Mouse (Mus musculus) left cerebral cortex, postnatal 25 days (tissue): Measurements from ENCODE around the gene Sgca. TPM values are rescaled to one million over a fixed set of nuclear protein-coding genes. Genes with fewer than 3 reads are reported as not detected.
A peak's percentile ranks its signal among the peaks of the same experiment; 100 is the strongest.

Experiments
- DNase-seq, 2 experiments: peaks; one replicate each; pipeline ENCODE4 v3.0.0; 2022; ENCODE audit warnings: low spot score in 2 of 2, mixed read lengths in 1 of 2
- intact Hi-C: fragments of 180-260 bp; cut with DNase I; formaldehyde crosslinking; loops from one replicate; pipeline ENCODE4 v1.15.1; 2025
- total RNA-seq, 2 experiments: library from RNA; stranded (reverse); gene quantifications; 2 replicates each; pipeline ENCODE4 v1.2.3; 2021

The Sgca gene
- total RNA-seq, 2 experiments from 2014 or later, result 0.46 TPM; not detected in 1

DNA sequence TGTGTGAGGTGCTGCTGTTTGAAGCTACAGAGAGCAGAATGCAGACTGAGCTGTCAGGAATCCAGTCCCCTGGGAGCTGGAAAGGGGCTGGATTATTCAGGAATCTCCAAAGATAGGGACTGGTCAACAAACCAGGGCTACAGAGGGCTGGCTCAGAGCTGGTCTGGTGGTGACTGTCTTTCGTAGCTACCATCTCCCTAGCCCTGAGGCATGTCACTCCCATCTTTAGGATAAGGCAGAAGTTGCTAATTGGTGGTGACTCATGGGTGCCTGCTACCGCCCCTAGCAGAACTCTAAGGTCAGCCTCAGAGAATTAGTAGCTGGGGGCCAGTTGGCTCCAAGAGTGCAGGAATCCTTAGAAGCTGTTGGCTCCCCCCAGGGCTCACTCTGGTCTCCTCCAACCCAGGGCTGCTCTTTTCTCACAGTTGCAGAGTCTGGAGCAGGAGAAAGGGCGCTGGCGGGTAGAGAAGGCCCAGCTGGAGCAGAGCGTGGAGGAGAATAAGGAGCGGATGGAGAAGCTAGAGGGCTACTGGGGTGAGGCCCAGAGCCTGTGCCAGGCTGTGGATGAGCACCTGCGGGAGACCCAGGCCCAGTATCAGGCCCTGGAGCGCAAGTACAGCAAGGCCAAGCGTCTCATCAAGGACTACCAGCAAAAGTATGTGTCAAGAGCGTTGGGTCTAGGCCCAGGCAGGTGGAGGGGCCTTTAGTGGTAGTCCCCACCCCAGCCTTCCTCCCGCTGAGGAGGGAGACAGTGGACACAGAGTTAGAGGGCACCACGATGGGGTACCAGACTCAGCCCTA is 28.2 kb upstream of the Sgca start:
- intact Hi-C loops, result no loop called here

DNA sequence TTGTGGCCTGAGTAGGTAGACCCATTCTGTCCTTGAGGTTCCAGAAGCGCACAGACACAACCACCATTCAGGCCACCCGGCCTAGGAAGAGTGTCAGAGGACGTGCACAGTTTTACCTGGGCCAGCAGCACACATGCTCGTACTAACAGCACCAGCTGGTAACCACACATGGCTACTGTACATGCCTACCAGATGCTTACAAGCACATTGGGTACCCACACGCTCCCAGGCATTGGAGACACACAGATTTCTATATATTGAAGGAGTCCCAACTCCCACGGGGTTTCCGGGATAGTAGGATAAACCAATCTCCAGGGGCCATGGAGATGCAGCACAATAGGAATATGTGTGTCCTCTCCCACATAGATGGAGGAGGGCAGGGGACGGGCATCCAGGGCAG is 26.6 kb upstream of the Sgca start:
- DNase-seq, result peak in 1 of 2 experiments; percentile 62
- intact Hi-C loops, result no loop called here

More for the DNA sequence above, 28.2 kb upstream of the Sgca start:
- no peak for DNase-seq

DNA sequence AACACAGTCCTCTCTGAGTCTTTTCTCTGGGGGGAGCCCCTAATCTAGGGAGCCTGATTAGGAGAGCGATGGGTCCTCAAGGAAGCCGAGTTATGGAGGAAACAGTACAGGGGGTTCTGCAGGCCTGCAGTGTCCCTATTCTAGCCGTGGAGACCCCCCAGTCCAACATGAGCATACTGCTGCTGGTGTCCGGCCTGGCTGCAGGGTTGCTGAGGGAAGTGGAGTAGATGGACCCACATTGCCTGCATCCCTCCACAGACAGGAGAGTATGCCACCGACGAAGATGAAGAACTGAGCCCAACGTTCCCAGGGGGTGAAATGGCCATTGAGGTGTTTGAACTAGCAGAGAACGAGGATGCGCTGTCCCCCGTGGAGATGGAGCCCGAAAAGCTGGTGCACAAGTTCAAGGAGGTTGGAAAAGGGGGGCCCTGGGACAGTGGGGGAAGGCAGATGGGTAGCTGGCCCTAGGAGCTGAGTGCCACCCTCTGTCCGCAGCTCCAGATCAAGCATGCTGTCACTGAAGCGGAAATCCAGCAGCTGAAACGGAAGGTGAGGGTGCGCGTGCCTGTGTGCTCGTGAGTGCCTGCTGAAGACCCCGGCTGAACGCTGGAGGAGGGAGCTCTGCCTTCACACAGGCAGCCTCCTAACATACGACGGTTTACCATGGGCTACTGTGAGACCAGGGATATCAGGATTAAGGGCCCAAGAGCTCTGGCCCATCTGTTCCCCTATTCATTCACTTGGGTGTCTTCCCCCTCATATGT is 25.6 kb upstream of the Sgca start:
- intact Hi-C loops, result loop anchor here (2.0 kb wide), 1 partner anchor 23 kb away; no protein-coding TSS in a partner anchor
- no peak for DNase-seq

DNA sequence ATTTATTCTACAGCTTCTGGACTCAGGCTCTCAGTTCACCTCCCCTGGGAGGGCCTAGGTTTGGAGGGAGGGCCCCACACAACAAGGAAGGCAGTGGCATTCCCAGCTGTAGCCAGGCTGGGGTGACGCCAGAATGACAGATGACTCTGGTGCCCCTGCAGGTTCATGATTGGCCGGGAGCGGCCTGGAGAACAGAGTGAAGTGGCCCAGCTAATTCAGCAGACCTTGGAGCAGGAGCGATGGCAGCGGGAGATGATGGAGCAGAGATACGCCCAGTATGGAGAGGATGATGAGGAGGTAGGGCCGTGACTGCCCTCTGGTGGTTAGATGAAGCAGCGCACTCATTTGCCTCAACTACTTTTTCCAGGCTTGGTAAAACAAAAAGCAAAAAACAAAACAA is 24.9 kb upstream of the Sgca start:
- peak in 1 of 2 experiments; percentile 74 for DNase-seq
- intact Hi-C loops, result loop anchor here (2.0 kb wide), 1 partner anchor 22 kb away; no protein-coding TSS in a partner anchor

DNA sequence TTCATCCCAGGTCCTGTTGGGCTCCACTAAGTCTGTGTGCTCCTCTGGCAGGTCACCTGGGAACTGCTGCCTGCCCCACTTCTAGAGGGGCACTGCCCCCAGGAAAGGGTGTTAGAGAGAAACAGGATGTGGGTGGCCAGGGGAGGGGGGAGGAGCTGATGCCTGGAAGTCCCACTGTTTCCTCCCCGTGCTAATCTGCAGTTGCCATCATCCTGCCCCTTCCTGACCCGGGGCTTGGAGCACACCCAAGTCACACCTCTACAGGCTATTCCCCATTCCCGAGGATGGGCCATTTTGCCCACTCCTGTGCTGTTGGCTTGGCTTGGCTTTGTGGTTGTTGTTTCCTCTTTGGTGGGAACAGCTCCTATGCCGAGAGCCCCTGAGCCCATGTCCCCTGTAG is 24.4 kb upstream of the Sgca start:
- no peak for DNase-seq
- intact Hi-C loops, result loop anchor here (2.0 kb wide), 1 partner anchor 22 kb away; no protein-coding TSS in a partner anchor

DNA sequence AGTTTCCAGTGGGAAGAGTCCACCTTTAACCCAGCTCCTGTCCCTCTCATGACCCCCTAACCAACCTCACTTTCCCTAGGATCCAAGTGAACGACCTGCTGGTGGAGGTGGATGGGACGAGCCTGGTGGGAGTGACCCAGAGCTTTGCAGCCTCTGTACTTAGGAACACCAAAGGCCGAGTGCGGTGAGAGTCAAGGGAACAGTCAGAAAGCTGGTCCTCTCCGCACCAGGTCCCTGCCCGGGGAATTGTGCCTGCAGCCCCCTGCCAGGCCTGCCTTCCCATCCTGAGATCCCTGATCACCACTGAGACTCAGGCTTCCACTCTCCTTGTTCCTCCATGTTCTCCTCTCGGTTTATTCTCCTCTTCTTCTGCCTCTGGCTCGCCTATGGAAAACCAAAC is 24.0 kb upstream of the Sgca start:
- intact Hi-C loops, result loop anchor here (2.0 kb wide), 1 partner anchor 21 kb away; no protein-coding TSS in a partner anchor
- DNase-seq, result no peak

DNA sequence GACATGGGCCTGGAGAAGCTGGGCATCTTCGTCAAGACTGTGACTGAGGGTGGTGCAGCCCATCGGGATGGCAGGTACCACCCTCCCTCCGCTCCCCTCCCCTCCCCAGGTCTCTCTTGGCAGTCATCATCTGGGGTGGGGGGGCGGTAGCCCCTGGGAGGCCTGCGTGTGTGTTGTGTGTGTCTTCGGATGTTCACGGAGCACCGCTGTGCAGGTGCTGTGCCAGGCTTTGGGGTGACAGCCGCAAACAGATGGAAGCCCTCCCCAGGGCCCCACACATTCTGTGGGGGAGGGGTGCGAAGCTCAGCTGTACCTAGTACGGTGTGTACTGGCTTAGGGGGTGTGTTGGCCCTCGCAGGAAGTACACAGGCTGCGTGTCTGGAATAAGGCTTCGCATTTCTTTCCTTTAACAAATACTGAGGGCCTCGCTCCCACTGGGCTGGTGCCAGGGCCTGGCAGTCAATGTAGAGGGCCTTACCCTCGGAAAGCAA is 22.0 kb upstream of the Sgca start:
- DNase-seq, result peak; percentile 61 to 74
- intact Hi-C loops, result no loop called here

DNA sequence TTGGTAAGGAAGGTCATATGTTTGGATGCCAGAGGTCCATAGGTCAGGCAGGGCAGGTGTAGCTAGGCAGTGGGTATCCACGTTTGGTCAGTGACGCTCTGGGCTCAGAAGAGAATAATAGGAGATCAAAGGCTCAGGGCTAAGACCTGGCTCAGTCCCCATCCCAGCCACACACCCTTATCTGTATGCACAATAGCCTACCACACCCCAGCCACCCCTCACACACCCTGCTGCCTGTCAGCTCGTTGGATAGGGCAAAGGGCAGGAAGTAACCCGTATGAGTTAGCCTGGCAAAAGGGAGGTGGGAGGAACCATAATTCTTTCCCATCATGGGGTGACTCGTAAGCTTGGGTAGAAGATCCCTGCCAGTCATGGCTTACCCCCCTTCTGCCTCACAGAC is 21.5 kb upstream of the Sgca start:
- intact Hi-C loops, result no loop called here
- no peak for DNase-seq

DNA sequence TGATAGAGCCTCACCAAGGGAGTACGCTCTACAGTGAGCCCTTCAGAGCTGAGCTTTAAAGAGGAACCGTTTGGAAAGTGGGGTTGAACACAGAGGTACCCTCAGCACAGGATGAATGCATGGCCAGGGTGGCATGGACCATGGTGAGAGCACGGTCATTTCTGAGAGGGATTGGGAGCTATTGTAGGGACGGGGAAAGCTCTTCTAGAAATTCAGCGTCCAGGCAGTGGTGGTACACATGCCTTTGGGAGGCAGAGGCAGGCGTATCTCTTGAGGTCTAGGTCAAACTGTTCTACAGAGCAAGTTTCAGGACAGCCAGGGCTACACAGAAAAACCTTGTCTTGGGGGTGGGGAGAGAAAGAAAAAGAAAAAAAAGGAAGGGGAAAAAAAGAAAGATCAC is 20.9 kb upstream of the Sgca start:
- intact Hi-C loops, result no loop called here
- DNase-seq, result no peak

DNA sequence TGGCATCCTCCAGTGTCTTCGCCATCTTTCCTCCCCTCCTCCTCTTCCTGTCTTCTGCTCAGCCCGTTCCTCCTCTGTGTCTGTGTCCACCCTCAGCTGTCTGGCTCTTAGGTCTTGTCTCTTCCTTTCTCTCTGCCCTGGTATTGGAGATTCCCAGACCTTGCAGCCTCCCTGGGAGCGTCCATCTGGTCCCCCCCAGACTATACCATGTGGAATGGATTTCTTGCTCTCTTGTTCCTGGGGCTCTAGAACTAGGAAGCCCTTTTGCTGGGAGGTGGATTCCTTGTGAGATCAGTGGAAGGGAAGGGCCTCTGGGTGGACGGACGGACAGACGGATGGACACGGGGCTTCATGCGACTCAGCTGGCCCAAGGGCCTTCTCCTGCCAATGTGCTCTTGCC is 20.0 kb upstream of the Sgca start:
- intact Hi-C loops, result no loop called here

DNA sequence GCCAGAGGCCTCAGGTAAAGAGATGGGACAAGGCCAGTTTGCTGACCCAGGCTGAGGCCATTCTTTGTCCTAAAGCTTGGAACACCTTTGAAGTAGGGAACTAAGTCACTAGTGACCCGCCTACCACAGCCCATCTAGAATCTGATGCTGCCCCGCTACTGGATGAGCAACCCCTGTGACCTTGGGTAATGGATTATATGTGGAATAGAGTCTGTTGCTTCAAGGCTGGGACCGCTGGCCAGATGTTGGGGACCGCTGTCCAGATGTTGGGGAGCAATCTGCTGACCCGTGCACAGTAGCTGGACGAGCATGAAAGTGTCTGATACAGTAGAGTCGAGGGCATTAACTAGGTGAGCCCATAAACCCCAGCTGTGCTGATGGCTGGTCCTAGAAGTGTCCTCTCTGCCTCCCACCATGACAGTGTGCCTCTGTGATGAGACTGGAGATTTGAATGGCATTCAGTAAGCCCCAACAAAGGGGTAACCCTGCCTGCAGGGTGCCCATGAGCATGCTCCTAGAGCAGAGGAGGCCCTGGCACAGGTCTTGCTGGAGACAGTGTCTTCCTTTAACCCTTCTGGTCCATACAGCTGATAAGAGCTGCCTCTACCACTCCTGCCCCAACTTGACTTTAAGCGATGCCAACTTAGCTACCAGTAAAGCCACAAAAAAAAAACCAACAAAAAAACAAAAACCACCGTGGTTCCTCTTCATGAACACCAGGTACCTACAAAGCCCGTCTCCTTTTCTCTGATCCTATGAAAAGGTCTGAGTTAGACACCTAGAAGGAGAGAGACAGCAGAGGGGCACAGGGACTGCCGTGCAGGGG is 19.0 kb upstream of the Sgca start:
- no peak for DNase-seq
- intact Hi-C loops, result loop anchor here (5.0 kb wide), 2 partner anchors 42 to 668 kb away; partner anchors contain the start of gene Ankrd40

More for the DNA sequence above, 20.0 kb upstream of the Sgca start:
- no peak for DNase-seq

DNA sequence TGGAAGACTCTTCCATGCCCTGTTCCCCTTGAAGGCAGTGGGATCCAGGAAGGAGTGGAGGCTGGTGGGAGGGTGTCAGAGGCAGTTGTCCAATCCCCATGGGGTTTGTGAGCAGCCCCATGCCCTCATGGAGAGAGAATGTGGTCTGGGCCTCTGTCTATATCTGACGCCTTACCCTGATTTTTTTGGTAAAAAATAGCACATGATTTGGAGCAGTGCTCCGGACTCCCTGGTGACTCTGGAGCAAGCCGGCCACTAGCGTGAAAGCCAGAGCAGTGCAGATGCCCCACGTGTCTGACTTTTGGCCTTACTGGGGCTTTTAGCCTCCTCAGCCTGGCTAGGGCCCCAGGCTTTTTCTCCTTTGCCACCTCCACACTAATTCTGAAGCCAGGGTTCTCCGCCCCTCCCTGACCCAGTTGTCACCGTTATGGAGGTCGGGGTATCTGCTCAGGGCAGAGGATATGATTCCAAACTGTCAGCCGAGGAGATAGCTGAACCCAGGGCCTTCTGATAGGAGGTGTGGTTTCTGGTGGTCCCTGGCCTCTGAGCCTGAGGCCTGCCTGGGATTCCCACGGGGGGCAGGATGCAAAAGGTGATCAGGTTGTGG is 18.2 kb upstream of the Sgca start:
- no peak for DNase-seq
- intact Hi-C loops, result loop anchor here (5.0 kb wide), 2 partner anchors 43 to 667 kb away; partner anchors contain the start of gene Ankrd40

DNA sequence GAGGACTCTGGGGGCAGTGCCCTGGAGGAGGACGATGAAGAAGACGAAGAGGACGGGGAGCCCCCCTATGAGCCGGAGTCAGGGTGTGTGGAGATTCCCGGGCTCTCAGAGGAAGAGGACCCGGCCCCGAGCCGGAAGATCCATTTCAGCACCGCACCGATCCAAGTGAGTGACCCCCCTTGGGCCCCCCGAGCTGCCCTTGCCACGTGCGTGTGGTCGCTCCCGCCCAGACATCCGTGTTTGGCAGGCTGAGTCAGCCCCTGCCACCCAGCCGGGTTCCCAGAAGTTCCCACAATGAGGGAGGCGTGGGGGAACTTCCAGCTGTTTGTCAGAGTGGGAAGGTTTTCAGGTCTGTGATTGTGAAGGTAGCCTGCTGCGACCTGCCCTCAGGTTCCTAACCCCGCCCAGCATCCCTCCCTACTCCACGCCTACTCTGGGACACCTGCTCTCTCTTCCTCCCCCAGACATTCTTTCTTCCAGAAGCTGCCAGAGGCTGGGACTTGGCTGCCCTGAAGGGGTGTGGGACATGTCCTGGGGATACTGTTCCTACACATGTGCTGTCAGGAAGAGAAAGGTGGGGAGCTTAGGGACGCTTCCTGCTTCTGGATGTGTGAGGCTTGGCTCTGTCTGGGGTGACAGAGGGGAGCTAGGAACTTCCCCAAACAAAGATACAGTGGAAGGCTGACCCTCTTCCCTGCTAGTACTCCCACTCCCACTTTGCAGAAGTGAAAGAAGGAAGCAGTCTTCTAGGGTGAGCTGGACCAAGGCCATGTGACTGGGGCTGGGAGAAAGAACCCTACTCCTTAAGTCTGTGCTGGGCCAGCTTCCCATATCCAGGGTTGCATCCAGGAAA is 16.9 kb upstream of the Sgca start:
- intact Hi-C loops, result loop anchor here (5.0 kb wide), 2 partner anchors 44 to 666 kb away; partner anchors contain the start of gene Ankrd40
- peak in 1 of 2 experiments; percentile 51 for DNase-seq

DNA sequence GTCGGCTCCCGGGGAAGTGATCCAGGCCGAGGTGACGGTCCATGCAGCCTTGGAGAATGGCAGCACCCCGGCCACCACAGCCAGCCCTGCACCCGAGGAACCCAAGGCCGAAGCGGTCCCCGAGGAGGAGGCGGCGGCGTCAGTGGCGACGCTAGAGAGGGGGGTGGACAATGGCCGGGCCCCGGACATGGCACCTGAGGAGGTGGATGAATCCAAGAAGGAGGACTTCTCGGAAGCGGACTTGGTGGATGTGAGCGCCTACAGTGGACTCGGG is 16.3 kb upstream of the Sgca start:
- no peak for DNase-seq

DNA sequence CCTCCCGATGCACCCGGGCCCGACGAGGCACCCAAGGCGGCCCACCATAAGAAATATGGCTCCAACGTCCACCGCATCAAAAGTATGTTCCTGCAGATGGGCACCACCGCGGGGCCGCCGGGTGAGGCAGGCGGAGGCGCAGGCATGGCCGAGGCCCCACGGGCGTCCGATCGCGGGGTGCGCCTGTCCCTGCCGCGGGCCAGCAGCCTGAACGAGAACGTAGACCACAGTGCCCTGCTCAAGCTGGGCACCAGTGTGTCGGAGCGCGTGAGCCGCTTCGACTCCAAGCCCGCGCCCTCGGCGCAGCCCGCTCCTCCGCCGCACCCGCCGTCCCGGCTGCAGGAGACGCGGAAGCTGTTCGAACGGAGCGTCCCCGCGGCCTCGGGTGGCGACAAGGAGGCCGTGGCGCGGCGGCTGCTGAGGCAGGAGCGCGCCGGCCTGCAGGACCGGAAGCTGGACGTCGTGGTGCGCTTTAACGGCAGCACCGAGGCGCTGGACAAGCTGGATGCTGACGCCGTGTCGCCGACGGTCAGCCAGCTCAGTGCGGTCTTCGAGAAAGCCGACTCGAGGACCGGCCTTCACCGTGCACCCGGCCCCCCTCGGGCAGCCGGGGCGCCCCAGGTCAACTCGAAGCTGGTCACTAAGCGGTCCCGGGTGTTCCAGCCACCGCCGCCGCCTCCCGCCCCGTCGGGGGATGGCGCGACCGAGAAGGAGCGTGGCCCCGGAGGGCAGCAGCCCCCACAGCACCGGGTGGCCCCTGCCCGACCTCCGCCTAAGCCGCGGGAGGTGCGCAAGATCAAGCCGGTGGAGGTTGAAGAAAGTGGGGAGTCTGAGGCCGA is 15.7 kb upstream of the Sgca start:
- no peak for DNase-seq
- intact Hi-C loops, result loop anchor here (5.0 kb wide), 2 partner anchors 45 to 665 kb away; partner anchors contain the start of gene Ankrd40

More for the DNA sequence above, 16.3 kb upstream of the Sgca start:
- intact Hi-C loops, result loop anchor here (5.0 kb wide), 2 partner anchors 45 to 665 kb away; partner anchors contain the start of gene Ankrd40

DNA sequence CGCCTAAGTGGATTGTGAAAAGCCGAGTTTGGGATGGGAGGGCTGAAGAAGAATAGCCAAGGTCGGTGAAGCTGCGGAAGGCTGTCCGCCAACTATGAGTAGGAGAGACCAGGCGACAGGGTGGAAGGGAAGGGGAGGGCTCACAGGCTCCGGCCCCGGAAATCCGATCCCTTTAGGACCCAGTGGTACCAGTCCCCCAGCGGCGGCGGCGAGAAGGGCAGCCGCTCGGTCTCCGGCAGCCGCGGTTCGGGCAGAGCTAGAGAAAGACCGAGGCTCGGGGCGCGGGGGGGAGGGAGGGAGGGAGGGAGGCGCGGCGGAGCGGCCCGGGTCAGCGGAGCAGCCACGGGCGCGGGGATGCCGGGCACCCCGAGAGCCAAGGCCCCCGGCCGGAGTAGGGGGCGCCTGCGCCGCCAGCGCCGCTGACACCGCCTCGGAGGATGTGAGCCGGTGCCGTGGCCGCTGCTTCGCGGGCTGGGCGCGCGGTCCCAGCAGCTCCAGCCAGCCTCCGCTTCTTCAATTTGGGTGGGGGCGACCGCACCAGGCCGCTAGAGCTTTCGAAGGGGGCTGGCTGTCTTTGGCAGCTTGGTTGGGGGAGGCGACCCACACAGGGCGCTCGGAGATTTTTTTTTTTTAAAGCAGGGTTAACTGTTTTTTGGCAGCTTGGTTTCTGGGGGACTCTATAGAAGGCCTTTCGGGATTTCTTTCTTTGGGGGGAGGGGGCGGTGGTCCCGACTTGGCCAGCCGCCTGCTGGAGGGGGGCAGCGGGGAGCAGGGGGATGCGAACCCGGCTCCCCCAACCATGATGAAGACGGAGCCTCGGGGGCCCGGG is 14.8 kb upstream of the Sgca start, which contains the start of gene Ppp1r9b:
Gene Ppp1r9b (plus strand): TSS at position 287 of the 829 bp plus-strand sequence.
- intact Hi-C loops, result loop anchor here (5.0 kb wide), 2 partner anchors 46 to 664 kb away; partner anchors contain the start of gene Ankrd40
- DNase-seq, result peak; percentile 92 to 94
